Mouse (Mus musculus): Measurements from ENCODE around the gene Tubg2. TPM values are rescaled to one million over a fixed set of nuclear protein-coding genes. Genes with fewer than 3 reads are reported as not detected.

Gene Tubg2
- polyA plus RNA-seq, 1 experiment from 2014 or later = 4.1 TPM

GRCm38 (mm10) chr11:101175636-101176116 lies 20.0 kb downstream of the Tubg2 start:
- ATAC-seq (ENCODE audit: insufficient read depth) (no peak), DNase-seq (no peak)
- H3K27me3 ChIP-seq (ENCODE audit: insufficient read depth, low read length) = peaks cover 51% of the 10 kb centered on the region
- H3K4me1 ChIP-seq (ENCODE audit: insufficient read depth) = peaks cover 20% of the 10 kb centered on the region
- no peaks in the 10 kb centered on the region for H3K9me3 ChIP-seq (ENCODE audit: low read depth, low read length)
- H3K36me3 ChIP-seq (ENCODE audit: insufficient read depth) = no peaks in the 10 kb centered on the region
- H3K9ac ChIP-seq = no peak overlapping the region; the same call in 1 of the 2 replicates
- H3K27ac ChIP-seq (ENCODE audit: low read depth) = no peak overlapping the region
- 12% methylated on average over 11 of the region's 11 CpGs for WGBS
- H3K4me3 ChIP-seq (ENCODE audit: low read depth, low read length) = peak overlapping the region; percentile 28
- TF ChIP-seq CTCF (IDR thresholded peaks at IDR 0.05; ENCODE audit: low read depth) = no peak
- peak overlapping the region; percentile 59 for H3K4me2 ChIP-seq

- no peak overlapping the region for H3K27ac ChIP-seq (ENCODE audit: low read depth)
- no peaks in the 10 kb centered on the region for H3K9me3 ChIP-seq (ENCODE audit: low read depth, low read length)
- H3K4me2 ChIP-seq = peak overlapping the region; percentile 59
- no peak overlapping the region; the same call in 1 of the 2 replicates for H3K9ac ChIP-seq
- peaks cover 51% of the 10 kb centered on the region for H3K27me3 ChIP-seq (ENCODE audit: insufficient read depth, low read length)
- H3K36me3 ChIP-seq (ENCODE audit: insufficient read depth) = no peaks in the 10 kb centered on the region
- under 1% methylated on average over 25 of the region's 25 CpGs for WGBS
- H3K4me3 ChIP-seq (ENCODE audit: low read depth, low read length) = peak overlapping the region; percentile 28
- peaks cover 20% of the 10 kb centered on the region for H3K4me1 ChIP-seq (ENCODE audit: insufficient read depth)
- ATAC-seq (ENCODE audit: insufficient read depth) (no peak), DNase-seq (peak; percentile 74)
- TF ChIP-seq CTCF (IDR thresholded peaks at IDR 0.05; ENCODE audit: low read depth) = peak; percentile 58
Observed at GRCm38 (mm10) chr11:101176117-101176691, 20.5 kb downstream of the Tubg2 start.

GRCm38 (mm10) chr11:101176933-101177773 lies 21.4 kb downstream of the Tubg2 start:
- Histone ChIP-seq H3K36me3 (ENCODE audit: insufficient read depth) (no peaks in the 10 kb centered on the region), H3K9me3 (ENCODE audit: low read depth, low read length) (no peaks in the 10 kb centered on the region), H3K9ac (no peak overlapping the region), H3K27ac (ENCODE audit: low read depth) (no peak overlapping the region), H3K4me3 (ENCODE audit: low read depth, low read length) (0 out of 2 replicates have a peak overlapping the region, but pooled peaks have one; percentile 9), H3K4me2 (peak overlapping the region; percentile 38), H3K4me1 (ENCODE audit: insufficient read depth) (peaks cover 20% of the 10 kb centered on the region), H3K27me3 (ENCODE audit: insufficient read depth, low read length) (peaks cover 51% of the 10 kb centered on the region)
- 34% methylated on average over 22 of the region's 22 CpGs for WGBS
- TF ChIP-seq CTCF (IDR thresholded peaks at IDR 0.05; ENCODE audit: low read depth) = peak; percentile 71
- peak; percentile 83 for DNase-seq
- no peak for ATAC-seq (ENCODE audit: insufficient read depth)

GRCm38 (mm10) chr11:101178061-101179058 lies 22.7 kb downstream of the Tubg2 start:
- DNase-seq (no peak), ATAC-seq (ENCODE audit: insufficient read depth) (no peak)
- Histone ChIP-seq H3K36me3 (ENCODE audit: insufficient read depth) (no peaks in the 10 kb centered on the region), H3K9ac (no peak overlapping the region; the same call in 1 of the 2 replicates), H3K27ac (ENCODE audit: low read depth) (no peak overlapping the region), H3K27me3 (ENCODE audit: insufficient read depth, low read length) (peaks cover 51% of the 10 kb centered on the region), H3K4me1 (ENCODE audit: insufficient read depth) (peaks cover 13% of the 10 kb centered on the region; the same call in 1 of the 2 replicates), H3K4me3 (ENCODE audit: low read depth, low read length) (no peak overlapping the region), H3K4me2 (no peak overlapping the region), H3K9me3 (ENCODE audit: low read depth, low read length) (no peaks in the 10 kb centered on the region)
- WGBS = 61% methylated on average over 36 of the region's 36 CpGs
- no peak for TF ChIP-seq CTCF (IDR thresholded peaks at IDR 0.05; ENCODE audit: low read depth)

- no peak for DNase-seq
- Histone ChIP-seq H3K36me3 (ENCODE audit: insufficient read depth) (no peaks in the 10 kb centered on the region), H3K9me3 (ENCODE audit: low read depth, low read length) (no peaks in the 10 kb centered on the region), H3K4me3 (ENCODE audit: low read depth, low read length) (no peak overlapping the region), H3K4me2 (no peak overlapping the region), H3K4me1 (ENCODE audit: insufficient read depth) (peaks cover 5% of the 10 kb centered on the region; the same call in 1 of the 2 replicates), H3K27ac (ENCODE audit: low read depth) (no peak overlapping the region), H3K9ac (no peak overlapping the region), H3K27me3 (ENCODE audit: insufficient read depth, low read length) (peaks cover 46% of the 10 kb centered on the region)
- 79% methylated on average over 15 of the region's 15 CpGs for WGBS
- ATAC-seq (ENCODE audit: insufficient read depth) = no peak
- no peak for TF ChIP-seq CTCF (IDR thresholded peaks at IDR 0.05; ENCODE audit: low read depth)
Observed at GRCm38 (mm10) chr11:101179306-101179705, 23.6 kb downstream of the Tubg2 start.

- Histone ChIP-seq H3K27ac (ENCODE audit: low read depth) (no peak overlapping the region), H3K4me1 (ENCODE audit: insufficient read depth) (0 out of 2 replicates have a peak, but pooled peaks cover 4% of the 10 kb centered on the region), H3K9me3 (ENCODE audit: low read depth, low read length) (no peaks in the 10 kb centered on the region), H3K4me3 (ENCODE audit: low read depth, low read length) (no peak overlapping the region), H3K9ac (no peak overlapping the region), H3K27me3 (ENCODE audit: insufficient read depth, low read length) (peaks cover 37% of the 10 kb centered on the region), H3K36me3 (ENCODE audit: insufficient read depth) (no peaks in the 10 kb centered on the region), H3K4me2 (no peak overlapping the region)
- DNase-seq (no peak), ATAC-seq (ENCODE audit: insufficient read depth) (no peak)
- 57% methylated on average over 17 of the region's 17 CpGs for WGBS
- no peak for TF ChIP-seq CTCF (IDR thresholded peaks at IDR 0.05; ENCODE audit: low read depth)
Observed at GRCm38 (mm10) chr11:101180261-101180660, 24.6 kb downstream of the Tubg2 start.
